Mouse (Mus musculus) kidney, embryonic 16.5 days (tissue): Measurements from ENCODE around the gene Shbg. TPM values are rescaled to one million over a fixed set of nuclear protein-coding genes. Genes with fewer than 3 reads are reported as not detected.

ENCODE experiments used
- ATAC-seq: fragments of 200-750 bp; cut with Nextera tagmentation; 2 replicates; pipeline ENCODE4 v1.8.0; 2017; ENCODE audit warnings: moderate TSS enrichment; ENCODE audit not compliant: low FRiP score, low TSS enrichment
- H3K27ac ChIP-seq: fragments of 300-500 bp; sonication (generic); 2 replicates; pipeline ENCODE4 v1.5.1; 2014; ENCODE audit warnings: low read length
- H3K27me3 ChIP-seq: fragments of 300-500 bp; sonication (generic); 2 replicates; pipeline ENCODE4 v1.6.1; 2014; ENCODE audit warnings: low read length, control low read depth, mixed read lengths; ENCODE audit not compliant: insufficient read depth
- H3K36me3 ChIP-seq: fragments of 300-500 bp; sonication (generic); 2 replicates; pipeline ENCODE4 v1.6.1; 2014; ENCODE audit warnings: low read length, control low read depth, mixed read lengths; ENCODE audit not compliant: insufficient read depth
- H3K4me1 ChIP-seq: fragments of 300-500 bp; sonication (generic); 2 replicates; pipeline ENCODE4 v1.6.1; 2014; ENCODE audit warnings: low read length, control low read depth, mixed read lengths; ENCODE audit not compliant: insufficient read depth
- H3K4me2 ChIP-seq: fragments of 300-500 bp; sonication (generic); replicated peaks from 2 replicates; pipeline ENCODE4 v1.6.1; 2014; ENCODE audit warnings: low read depth, low read length
- H3K4me3 ChIP-seq: fragments of 300-500 bp; sonication (generic); 2 replicates; pipeline ENCODE4 v1.5.1; 2014; ENCODE audit warnings: mild to moderate bottlenecking, low read length
- H3K9ac ChIP-seq: fragments of 300-500 bp; sonication (generic); replicated peaks from 2 replicates; pipeline ENCODE4 v1.6.1; 2014; ENCODE audit warnings: low read length
- H3K9me3 ChIP-seq: fragments of 300-500 bp; sonication (generic); 2 replicates; pipeline ENCODE4 v1.6.1; 2016; ENCODE audit warnings: low read length, control low read depth
- WGBS: fragments of 180-500 bp; shearing (Covaris S2); extraction: QIAGEN DNeasy Blood & Tissue Kit; methylation state at CpG from one replicate; pipeline ENCODE4 v1.1.7; 2014; 5-methylcytosine and 5-hydroxymethylcytosine counted together
- polyA plus RNA-seq: library from polyadenylated mRNA; unstranded; fragments of >200 nt; fragmentation: Nextera tagmentation; extraction: Ambion mirVana; gene quantifications from 2 replicates; pipeline ENCODE4 v1.2.1, GENCODE M21; 2015

The Shbg gene
- polyA plus RNA-seq, 1 experiment from 2014 or later = not detected

- no peaks in the 10 kb centered on the region for H3K36me3 ChIP-seq
- 0 out of 2 replicates have a peak, but pooled peaks have one; percentile 21 for ATAC-seq
- H3K4me3 ChIP-seq = peak overlapping the region; percentile 52
- H3K4me1 ChIP-seq = peaks cover 33% of the 10 kb centered on the region
- H3K27ac ChIP-seq = no peak overlapping the region; the same call in 1 of the 2 replicates
- peak overlapping the region; percentile 98 for H3K4me2 ChIP-seq
- H3K9me3 ChIP-seq = no peaks in the 10 kb centered on the region
- peaks cover 9% of the 10 kb centered on the region for H3K27me3 ChIP-seq
- 64% methylated on average over 3 of the region's 3 CpGs for WGBS
- peak overlapping the region; percentile 69; the same call in 1 of the 2 replicates for H3K9ac ChIP-seq
Observed at GRCm38 (mm10) chr11:69604347-69604746, 13.4 kb downstream of the Shbg start.

GRCm38 (mm10) chr11:69603516-69603915, 14.2 kb downstream of the Shbg start:
- Histone ChIP-seq H3K9me3 (no peaks in the 10 kb centered on the region), H3K4me1 (peaks cover 36% of the 10 kb centered on the region)
- 63% methylated on average over 8 of the region's 8 CpGs for WGBS

GRCm38 (mm10) chr11:69601768-69602167, 15.9 kb downstream of the Shbg start:
- Histone ChIP-seq H3K9ac (no peak overlapping the region), H3K36me3 (no peaks in the 10 kb centered on the region), H3K27me3 (peaks cover 9% of the 10 kb centered on the region), H3K27ac (no peak overlapping the region), H3K9me3 (no peaks in the 10 kb centered on the region), H3K4me3 (no peak overlapping the region), H3K4me1 (peaks cover 36% of the 10 kb centered on the region), H3K4me2 (no peak overlapping the region)
- 74% methylated on average over 3 of the region's 3 CpGs for WGBS
- ATAC-seq = no peak

More at GRCm38 (mm10) chr11:69603516-69603915, 14.2 kb downstream of the Shbg start:
- peaks cover 9% of the 10 kb centered on the region for H3K27me3 ChIP-seq
- H3K27ac ChIP-seq = no peak overlapping the region
- H3K36me3 ChIP-seq = no peaks in the 10 kb centered on the region
- H3K4me2 ChIP-seq = no peak overlapping the region
- no peak overlapping the region for H3K4me3 ChIP-seq
- ATAC-seq = no peak
- H3K9ac ChIP-seq = no peak overlapping the region

GRCm38 (mm10) chr11:69600098-69600497, 17.6 kb downstream of the Shbg start:
- peak; percentile 73; the same call in 1 of the 2 replicates for ATAC-seq
- H3K36me3 ChIP-seq = no peaks in the 10 kb centered on the region

GRCm38 (mm10) chr11:69599436-69599835, 18.3 kb downstream of the Shbg start:
- Histone ChIP-seq H3K27me3 (peaks cover 6% of the 10 kb centered on the region; the same call in 1 of the 2 replicates), H3K9ac (no peak overlapping the region; the same call in 1 of the 2 replicates), H3K4me3 (no peak overlapping the region), H3K9me3 (no peaks in the 10 kb centered on the region), H3K27ac (peak overlapping the region; percentile 51; the same call in 1 of the 2 replicates), H3K4me2 (no peak overlapping the region; the same call in 1 of the 2 replicates), H3K4me1 (peaks cover 24% of the 10 kb centered on the region), H3K36me3 (0 out of 2 replicates have a peak, but pooled peaks cover 3% of the 10 kb centered on the region)
- WGBS = 16% methylated on average over 9 of the region's 9 CpGs
- ATAC-seq = no peak

More at GRCm38 (mm10) chr11:69600098-69600497, 17.6 kb downstream of the Shbg start:
- Histone ChIP-seq H3K27ac (peak overlapping the region; percentile 81), H3K9me3 (no peaks in the 10 kb centered on the region), H3K4me2 (peak overlapping the region; percentile 1; the same call in 1 of the 2 replicates), H3K4me1 (peaks cover 30% of the 10 kb centered on the region), H3K9ac (no peak overlapping the region; the same call in 1 of the 2 replicates), H3K27me3 (peaks cover 6% of the 10 kb centered on the region; the same call in 1 of the 2 replicates), H3K4me3 (no peak overlapping the region)
- 10% methylated on average over 6 of the region's 6 CpGs for WGBS

- Histone ChIP-seq H3K9ac (no peak overlapping the region), H3K27ac (no peak overlapping the region), H3K36me3 (peaks cover 34% of the 10 kb centered on the region), H3K9me3 (no peaks in the 10 kb centered on the region), H3K4me3 (no peak overlapping the region), H3K27me3 (no peaks in the 10 kb centered on the region), H3K4me2 (no peak overlapping the region), H3K4me1 (peaks cover 6% of the 10 kb centered on the region)
- ATAC-seq = no peak
- 96% methylated on average over 6 of the region's 6 CpGs for WGBS
Observed at GRCm38 (mm10) chr11:69594853-69595252, 22.9 kb downstream of the Shbg start.

GRCm38 (mm10) chr11:69592799-69593198, 24.9 kb downstream of the Shbg start:
- WGBS = 91% methylated on average over 4 of the region's 4 CpGs
- peaks cover 55% of the 10 kb centered on the region for H3K36me3 ChIP-seq
- no peak for ATAC-seq

GRCm38 (mm10) chr11:69591899-69592637, 25.6 kb downstream of the Shbg start:
- Histone ChIP-seq H3K36me3 (peaks cover 62% of the 10 kb centered on the region), H3K4me1 (no peaks in the 10 kb centered on the region), H3K9me3 (no peaks in the 10 kb centered on the region), H3K27me3 (no peaks in the 10 kb centered on the region), H3K4me3 (no peak overlapping the region), H3K27ac (no peak overlapping the region), H3K4me2 (no peak overlapping the region), H3K9ac (no peak overlapping the region)
- no peak for ATAC-seq
- WGBS = 91% methylated on average over 7 of the region's 7 CpGs

More at GRCm38 (mm10) chr11:69592799-69593198, 24.9 kb downstream of the Shbg start:
- Histone ChIP-seq H3K4me2 (no peak overlapping the region), H3K4me1 (no peaks in the 10 kb centered on the region), H3K9ac (no peak overlapping the region), H3K4me3 (no peak overlapping the region), H3K27me3 (no peaks in the 10 kb centered on the region), H3K9me3 (no peaks in the 10 kb centered on the region), H3K27ac (no peak overlapping the region)

- no peaks in the 10 kb centered on the region for H3K4me1 ChIP-seq
- no peaks in the 10 kb centered on the region for H3K27me3 ChIP-seq
- H3K4me2 ChIP-seq = no peak overlapping the region
- no peaks in the 10 kb centered on the region for H3K9me3 ChIP-seq
- H3K36me3 ChIP-seq = peaks cover 68% of the 10 kb centered on the region
- H3K27ac ChIP-seq = no peak overlapping the region
- ATAC-seq = no peak
- no peak overlapping the region for H3K9ac ChIP-seq
- 85% methylated on average over 3 of the region's 3 CpGs for WGBS
- H3K4me3 ChIP-seq = no peak overlapping the region
Observed at GRCm38 (mm10) chr11:69591424-69591823, 26.3 kb downstream of the Shbg start.

GRCm38 (mm10) chr11:69590622-69591021, 27.1 kb downstream of the Shbg start:
- Histone ChIP-seq H3K27me3 (no peaks in the 10 kb centered on the region), H3K9me3 (no peaks in the 10 kb centered on the region), H3K36me3 (peaks cover 68% of the 10 kb centered on the region), H3K4me2 (no peak overlapping the region), H3K4me3 (no peak overlapping the region), H3K9ac (no peak overlapping the region), H3K27ac (no peak overlapping the region), H3K4me1 (no peaks in the 10 kb centered on the region)
- no peak for ATAC-seq
- whole genome bisulfite sequencing = 91% methylated on average over 8 of the region's 8 CpGs
